Mouse (Mus musculus) MEL (cell line): ENCODE measurements around the gene Fblim1. TPM values are rescaled to one million over a fixed set of nuclear protein-coding genes. Genes with fewer than 3 reads are reported as not detected.
"Not testable (repeated sequence)": the region's sequence is repeated elsewhere in the genome, so short reads cannot be mapped to it uniquely, and the experiment has no call there.

ENCODE experiments used
- DNase-seq: peaks from one replicate; pipeline ENCODE4 v3.0.0; 2011; ENCODE audit warnings: low read depth, low spot score
- H3K27ac ChIP-seq: 2 replicates; pipeline ENCODE4 v1.5.1; 2012; ENCODE audit warnings: low read depth, mild to moderate bottlenecking, control low read depth, low read length, moderate library complexity; ENCODE audit not compliant: control insufficient read depth
- H3K27me3 ChIP-seq, 2 experiments: fragments of 150-350 bp in 1 of 2; sonication (generic) in 1 of 2; 2 replicates each; pipeline ENCODE4 v1.6.1; 2012; ENCODE audit warnings: low read length in 2 of 2, mild to moderate bottlenecking in 2 of 2, improper control_type of control experiment in 1 of 2, moderate library complexity in 1 of 2; ENCODE audit not compliant: insufficient read depth in 2 of 2, control insufficient read depth in 1 of 2
- H3K36me3 ChIP-seq, 2 experiments: 2 replicates each; pipeline ENCODE4 v1.6.1; 2012 to 2014; ENCODE audit warnings: low read length in 2 of 2, improper control_type of control experiment in 1 of 2, inconsistent platforms in 1 of 2, mild to moderate bottlenecking in 1 of 2; ENCODE audit not compliant: insufficient read depth in 2 of 2, control insufficient read depth in 1 of 2
- H3K4me1 ChIP-seq, 2 experiments: fragments of 150-350 bp in 1 of 2; sonication (generic) in 1 of 2; 2 replicates each; pipeline ENCODE4 v1.6.1; 2012; ENCODE audit warnings: low read length in 2 of 2, improper control_type of control experiment in 1 of 2, mild to moderate bottlenecking in 1 of 2; ENCODE audit not compliant: insufficient read depth in 2 of 2, control insufficient read depth in 1 of 2
- H3K4me3 ChIP-seq, 2 experiments: fragments of 150-350 bp in 1 of 2; sonication (generic) in 1 of 2; 2 replicates each; pipeline ENCODE4 v1.5.1; 2012; ENCODE audit warnings: low read depth in 2 of 2, low read length in 2 of 2, mild to moderate bottlenecking in 2 of 2, moderate library complexity in 2 of 2, control low read depth in 1 of 2, improper control_type of control experiment in 1 of 2; ENCODE audit not compliant: control insufficient read depth in 1 of 2, insufficient read depth in 1 of 2
- H3K79me2 ChIP-seq: 2 replicates; pipeline ENCODE4 v1.6.1; 2012; ENCODE audit warnings: mild to moderate bottlenecking, low read length, moderate library complexity; ENCODE audit not compliant: control insufficient read depth, poor library complexity, insufficient read depth
- H3K9ac ChIP-seq: 2 replicates; pipeline ENCODE4 v1.6.1; 2012; ENCODE audit warnings: low read depth, mild to moderate bottlenecking, control low read depth, low read length, moderate library complexity; ENCODE audit not compliant: control insufficient read depth, poor library complexity, severe bottlenecking
- H3K9me3 ChIP-seq: fragments of 150-350 bp; sonication (generic); replicated peaks from 2 replicates; pipeline ENCODE4 v1.6.1; 2012; ENCODE audit warnings: mild to moderate bottlenecking, low read length, improper control_type of control experiment, moderate library complexity; ENCODE audit not compliant: insufficient read depth
- BHLHE40 ChIP-seq: IDR thresholded peaks from 2 replicates; pipeline ENCODE4 v1.6.1; 2012; ENCODE audit warnings: low read depth, mild to moderate bottlenecking, inconsistent platforms, low read length, improper control_type of control experiment, borderline replicate concordance
- E2F4 ChIP-seq: IDR thresholded peaks from 2 replicates; pipeline ENCODE4 v1.6.1; 2011; ENCODE audit warnings: low read depth, low read length, improper control_type of control experiment, borderline replicate concordance
- ELF1 ChIP-seq: IDR thresholded peaks from 2 replicates; pipeline ENCODE4 v1.6.1; 2014; ENCODE audit warnings: low read depth, mild to moderate bottlenecking, inconsistent platforms, low read length, improper control_type of control experiment, moderate library complexity
- ETS1 ChIP-seq: IDR thresholded peaks from 2 replicates; pipeline ENCODE4 v1.6.1; 2012; ENCODE audit warnings: low read depth, mild to moderate bottlenecking, inconsistent platforms, low read length, improper control_type of control experiment, moderate library complexity
- GABPA ChIP-seq: IDR thresholded peaks from 2 replicates; pipeline ENCODE4 v1.6.1; 2012; ENCODE audit warnings: low read depth, mild to moderate bottlenecking, inconsistent platforms, low read length, improper control_type of control experiment, moderate library complexity
- MAX ChIP-seq: IDR thresholded peaks from 2 replicates; pipeline ENCODE4 v1.6.1; 2011; ENCODE audit warnings: low read length, improper control_type of control experiment
- MYB ChIP-seq: IDR thresholded peaks from 2 replicates; pipeline ENCODE4 v1.6.1; 2011; ENCODE audit warnings: mild to moderate bottlenecking, low read depth, low read length, improper control_type of control experiment
- NRF1 ChIP-seq: IDR thresholded peaks from 2 replicates; pipeline ENCODE4 v1.6.1; 2014; ENCODE audit warnings: low read depth, mild to moderate bottlenecking, inconsistent platforms, low read length, improper control_type of control experiment, moderate library complexity; ENCODE audit not compliant: poor library complexity, insufficient read depth, severe bottlenecking
- POLR2A ChIP-seq, 2 experiments: IDR thresholded peaks; 2 replicates each; pipeline ENCODE4 v1.6.1; 2011 to 2012; ENCODE audit warnings: low read length in 2 of 2, mild to moderate bottlenecking in 2 of 2, control low read depth in 1 of 2, improper control_type of control experiment in 1 of 2, low read depth in 1 of 2, moderate library complexity in 1 of 2; ENCODE audit not compliant: control insufficient read depth in 1 of 2, insufficient read depth in 1 of 2, poor library complexity in 1 of 2
- POLR2AphosphoS2 ChIP-seq: IDR thresholded peaks from 2 replicates; pipeline ENCODE4 v1.6.1; 2011; ENCODE audit warnings: low read length, improper control_type of control experiment
- SMC3 ChIP-seq: IDR thresholded peaks from 2 replicates; pipeline ENCODE4 v1.6.1; 2011; ENCODE audit warnings: low read depth, low read length, improper control_type of control experiment
- TBP ChIP-seq: IDR thresholded peaks from 2 replicates; pipeline ENCODE4 v1.8.0; 2011; ENCODE audit warnings: low read depth, low read length, improper control_type of control experiment
- TCF12 ChIP-seq: IDR thresholded peaks from 2 replicates; pipeline ENCODE4 v1.6.1; 2014; ENCODE audit warnings: low read depth, mild to moderate bottlenecking, inconsistent platforms, low read length, improper control_type of control experiment, moderate library complexity
- USF2 ChIP-seq, 2 experiments: IDR thresholded peaks; 2 replicates each; pipeline ENCODE4 v1.6.1; 2011 to 2012; ENCODE audit warnings: improper control_type of control experiment in 2 of 2, low read length in 2 of 2, borderline replicate concordance in 1 of 2, inconsistent platforms in 1 of 2, low read depth in 1 of 2, mild to moderate bottlenecking in 1 of 2; ENCODE audit not compliant: insufficient read depth in 1 of 2
- ZC3H11A ChIP-seq: IDR thresholded peaks from 2 replicates; pipeline ENCODE4 v1.6.1; 2012; ENCODE audit warnings: low read depth, mild to moderate bottlenecking, inconsistent platforms, low read length, improper control_type of control experiment
- ZKSCAN1 ChIP-seq: IDR thresholded peaks from 2 replicates; pipeline ENCODE4 v1.6.1; 2012; ENCODE audit warnings: low read depth, mild to moderate bottlenecking, inconsistent platforms, low read length, improper control_type of control experiment, moderate library complexity
- polyA plus RNA-seq, 2 experiments: library from polyadenylated mRNA; stranded (reverse) in 1 of 2; unstranded in 1 of 2; fragments of >175 nt in 1 of 2; fragments of >200 nt in 1 of 2; gene quantifications; 2 replicates each; pipeline versions ENCODE4 v1.2.1 to v1.2.4; 2012; ENCODE audit warnings: low replicate concordance in 2 of 2, low read depth in 1 of 2; ENCODE audit not compliant: insufficient read length in 2 of 2, insufficient read depth in 1 of 2, missing spikeins in 1 of 2
- total RNA-seq: library from RNA; depleted of rRNA; stranded (reverse); fragments of 300-350 nt; gene quantifications from 2 replicates; pipeline ENCODE4 v1.2.3, GENCODE M21; 2012

Gene Fblim1
- total and polyA plus RNA-seq, 3 experiments, result not detected

DNA sequence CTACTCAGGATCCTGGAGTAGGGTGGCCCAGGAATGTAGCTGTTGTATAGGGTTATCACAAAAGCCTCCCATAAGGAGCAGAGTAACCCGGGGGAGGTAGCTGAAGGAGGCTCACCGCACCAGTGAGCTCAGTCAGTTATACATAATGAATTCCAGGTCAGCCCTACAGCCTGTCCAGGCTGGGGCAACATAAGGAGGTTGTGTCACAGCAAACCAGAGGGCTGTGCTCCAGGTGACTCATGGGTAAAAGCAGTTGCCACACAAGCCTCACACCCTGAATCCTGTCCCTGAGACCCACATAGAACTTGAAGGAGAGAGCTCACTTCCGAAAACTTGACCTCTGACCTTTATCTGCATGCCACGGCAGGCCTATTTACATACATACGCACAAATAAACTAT lies 36.9 kb downstream of the Fblim1 start:
- no peak overlapping the region for H3K4me3 ChIP-seq
- H3K27ac ChIP-seq, result no peak overlapping the region
- TF ChIP-seq NRF1 (no peak), MYB (no peak), POLR2AphosphoS2 (no peak), ETS1 (no peak), MAX (no peak), E2F4 (no peak), SMC3 (no peak), ZC3H11A (no peak), ELF1 (no peak), POLR2A (IDR thresholded peaks at IDR 0.05; ENCODE audit: control insufficient read depth in 1 of 2, insufficient read depth in 1 of 2, low read depth in 1 of 2, low read length in 2 of 2, poor library complexity in 1 of 2) (no peak), GABPA (no peak), USF2 (IDR thresholded peaks at IDR 0.05; ENCODE audit: borderline replicate concordance in 1 of 2, insufficient read depth in 1 of 2, low read depth in 1 of 2, low read length in 2 of 2) (no peak), TCF12 (no peak), TBP (no peak), ZKSCAN1 (no peak)
- no peaks in the 10 kb centered on the region for H3K36me3 ChIP-seq
- no peaks in the 10 kb centered on the region for H3K79me2 ChIP-seq
- no peaks in the 10 kb centered on the region for H3K9me3 ChIP-seq
- H3K9ac ChIP-seq, result no peak overlapping the region
- 0 out of 4 replicates have a peak, but pooled peaks cover 0 to 4% of the 10 kb centered on the region in 2 experiments for H3K4me1 ChIP-seq
- H3K27me3 ChIP-seq, result peaks cover 2 to 5% of the 10 kb centered on the region in 2 experiments
- no peak for DNase-seq

DNA sequence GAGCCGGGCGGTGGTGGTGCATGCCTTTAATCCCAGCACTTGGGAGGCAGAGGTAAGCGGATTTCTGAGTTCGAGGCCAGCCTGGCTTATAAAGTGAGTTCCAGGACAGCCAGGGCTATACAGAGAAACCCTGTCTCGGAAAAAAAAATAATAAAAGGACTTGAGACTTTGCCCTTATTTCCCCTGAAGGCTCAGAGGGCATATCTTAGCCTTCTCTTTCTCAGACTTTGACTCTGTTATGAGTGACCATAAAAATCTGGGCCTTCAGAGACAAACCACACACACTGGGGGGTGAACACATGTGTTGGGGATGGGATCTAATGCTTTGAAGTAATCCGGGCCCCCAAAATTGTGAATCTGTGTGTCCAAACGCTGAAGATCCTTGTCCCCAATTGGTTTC lies 38.7 kb downstream of the Fblim1 start:
- not testable (repeated sequence) for H3K27ac ChIP-seq, DNase-seq, H3K9ac ChIP-seq, H3K4me3 ChIP-seq, H3K79me2 ChIP-seq, H3K4me1 ChIP-seq, H3K9me3 ChIP-seq, H3K36me3 ChIP-seq, H3K27me3 ChIP-seq

DNA sequence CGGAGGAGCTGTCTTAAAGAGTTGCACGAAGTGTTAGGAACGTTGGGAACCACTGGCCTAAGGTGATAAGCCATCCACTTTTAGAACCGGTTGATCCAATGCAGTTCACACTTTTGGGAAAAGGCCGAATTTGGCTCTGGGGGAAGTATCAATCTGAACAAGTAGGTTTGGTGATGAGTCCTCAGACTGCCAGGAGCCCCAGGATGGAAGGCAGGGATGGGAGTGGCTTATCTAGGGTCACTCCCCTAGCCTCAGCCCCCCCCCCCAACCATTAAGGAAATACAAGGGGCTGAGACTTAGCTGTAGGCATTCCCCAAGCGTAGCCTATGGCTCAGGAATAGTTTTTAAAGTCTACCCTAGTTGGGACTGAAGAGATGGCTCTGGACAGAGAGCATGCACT lies 39.7 kb downstream of the Fblim1 start:
- H3K4me1 ChIP-seq, result 0 out of 4 replicates have a peak, but pooled peaks cover 0 to 4% of the 10 kb centered on the region in 2 experiments
- H3K4me3 ChIP-seq, result no peak overlapping the region
- H3K36me3 ChIP-seq, result no peaks in the 10 kb centered on the region
- TF ChIP-seq SMC3, result no peak
- no peak for TF ChIP-seq BHLHE40
- TF ChIP-seq ZC3H11A, result no peak
- TF ChIP-seq TBP, result no peak
- no peak overlapping the region for H3K9ac ChIP-seq
- no peak for DNase-seq
- H3K27ac ChIP-seq, result no peak overlapping the region
- H3K27me3 ChIP-seq, result peaks cover 0 to 5% of the 10 kb centered on the region in 2 experiments; a peak in 3 of 4 replicates
- no peaks in the 10 kb centered on the region for H3K9me3 ChIP-seq
- no peaks in the 10 kb centered on the region for H3K79me2 ChIP-seq
